Mouse (Mus musculus) cortical plate, adult 2 months (tissue): ENCODE measurements at regions not wholly inside any gene's neighbourhood (a gene's known extent, or its start where the extent isn't known, plus 50 kb on each side); places are given as distances from the start of the nearest gene placed in this dataset.

ENCODE experiments used
- H3K27ac ChIP-seq: fragments of 200-500 bp; 2 replicates; pipeline ENCODE4 v1.5.1; 2012; ENCODE audit warnings: low read length, control low read depth, inconsistent platforms; ENCODE audit not compliant: insufficient read depth
- H3K4me1 ChIP-seq: fragments of 200-500 bp; 2 replicates; pipeline ENCODE4 v1.6.1; 2011; ENCODE audit warnings: low read length; ENCODE audit not compliant: control insufficient read depth, insufficient read depth
- H3K4me3 ChIP-seq: fragments of 200-500 bp; 2 replicates; pipeline ENCODE4 v1.5.1; 2011; ENCODE audit warnings: mild to moderate bottlenecking, low read length, control low read depth; ENCODE audit not compliant: insufficient read depth
- CTCF ChIP-seq: fragments of 200-500 bp; IDR thresholded peaks from 2 replicates; pipeline ENCODE4 v1.5.1; 2011; ENCODE audit warnings: mild to moderate bottlenecking, control low read depth, low read length; ENCODE audit not compliant: insufficient read depth; ENCODE audit errors: extremely low read depth
- POLR2A ChIP-seq: fragments of 200-500 bp; IDR thresholded peaks from 2 replicates; pipeline ENCODE4 v1.6.1; 2011; ENCODE audit warnings: mild to moderate bottlenecking, low read length, control low read depth; ENCODE audit not compliant: insufficient read depth; ENCODE audit errors: extremely low read depth

- no peak overlapping the region for H3K4me3 ChIP-seq
- no peak for TF ChIP-seq POLR2A
- no peak for TF ChIP-seq CTCF
- H3K27ac ChIP-seq, result no peak overlapping the region
- peaks cover 1% of the 10 kb centered on the region; the same call in 1 of the 2 replicates for H3K4me1 ChIP-seq
Observed at GRCm38 (mm10) chr10:66848778-66849177, 247.1 kb upstream of the Jmjd1c start.

GRCm38 (mm10) chr10:66849681-66850080 lies 246.2 kb upstream of the Jmjd1c start:
- Histone ChIP-seq H3K27ac (no peak overlapping the region), H3K4me1 (peaks cover 1% of the 10 kb centered on the region; the same call in 1 of the 2 replicates), H3K4me3 (no peak overlapping the region)
- no peak for TF ChIP-seq POLR2A
- no peak for TF ChIP-seq CTCF

- Histone ChIP-seq H3K4me3 (no peak overlapping the region), H3K4me1 (peaks cover 1% of the 10 kb centered on the region; the same call in 1 of the 2 replicates), H3K27ac (no peak overlapping the region)
- no peak for TF ChIP-seq POLR2A
- TF ChIP-seq CTCF, result no peak
Observed at GRCm38 (mm10) chr10:66850972-66851478, 244.9 kb upstream of the Jmjd1c start.

- Histone ChIP-seq H3K4me3 (no peak overlapping the region), H3K27ac (no peak overlapping the region), H3K4me1 (peaks cover 1% of the 10 kb centered on the region; the same call in 1 of the 2 replicates)
- TF ChIP-seq CTCF, result no peak
- TF ChIP-seq POLR2A, result no peak
Observed at GRCm38 (mm10) chr10:66851841-66852240, 244.1 kb upstream of the Jmjd1c start.

- no peak for TF ChIP-seq POLR2A
- no peak for TF ChIP-seq CTCF
- Histone ChIP-seq H3K4me1 (peaks cover 1% of the 10 kb centered on the region; the same call in 1 of the 2 replicates), H3K4me3 (no peak overlapping the region), H3K27ac (no peak overlapping the region)
Observed at GRCm38 (mm10) chr10:66852708-66853107, 243.2 kb upstream of the Jmjd1c start.

- TF ChIP-seq CTCF (peak; percentile 69), POLR2A (no peak)
- Histone ChIP-seq H3K4me1 (peaks cover 1% of the 10 kb centered on the region; the same call in 1 of the 2 replicates), H3K4me3 (no peak overlapping the region), H3K27ac (no peak overlapping the region)
Observed at GRCm38 (mm10) chr10:66853258-66853657, 242.7 kb upstream of the Jmjd1c start.

- TF ChIP-seq POLR2A (no peak), CTCF (no peak)
- no peak overlapping the region for H3K4me3 ChIP-seq
- peaks cover 1% of the 10 kb centered on the region; the same call in 1 of the 2 replicates for H3K4me1 ChIP-seq
- no peak overlapping the region for H3K27ac ChIP-seq
Observed at GRCm38 (mm10) chr10:66854895-66855294, 241.0 kb upstream of the Jmjd1c start.

GRCm38 (mm10) chr10:66857330-66857729 lies 238.6 kb upstream of the Jmjd1c start:
- no peak overlapping the region for H3K27ac ChIP-seq
- no peak for TF ChIP-seq CTCF
- no peak for TF ChIP-seq POLR2A
- no peaks in the 10 kb centered on the region for H3K4me1 ChIP-seq
- no peak overlapping the region for H3K4me3 ChIP-seq

- TF ChIP-seq CTCF, result no peak
- no peak for TF ChIP-seq POLR2A
- Histone ChIP-seq H3K27ac (no peak overlapping the region), H3K4me3 (no peak overlapping the region), H3K4me1 (no peaks in the 10 kb centered on the region)
Observed at GRCm38 (mm10) chr10:66861421-66861820, 234.5 kb upstream of the Jmjd1c start.

- Histone ChIP-seq H3K4me3 (no peak overlapping the region), H3K27ac (no peak overlapping the region), H3K4me1 (no peaks in the 10 kb centered on the region)
- no peak for TF ChIP-seq POLR2A
- TF ChIP-seq CTCF, result peak; percentile 34
Observed at GRCm38 (mm10) chr10:66864161-66864862, 231.6 kb upstream of the Jmjd1c start.

- Histone ChIP-seq H3K4me1 (no peaks in the 10 kb centered on the region), H3K4me3 (no peak overlapping the region), H3K27ac (no peak overlapping the region)
- TF ChIP-seq POLR2A (no peak), CTCF (no peak)
Observed at GRCm38 (mm10) chr10:66865010-66865582, 230.8 kb upstream of the Jmjd1c start.
